Mouse (Mus musculus) spleen, embryonic (tissue): ENCODE measurements around the gene Adcy7.

Experiments used
- CTCF ChIA-PET: fragments of 350-600 bp; sonication (Branson Sonifier 250); formaldehyde crosslinking; loops from one replicate; lab custom pipeline; 2022; lab: Charles Lee

Adcy7 gene

GRCm38 (mm10) chr8:88270086-88270485, 2.1 kb upstream of the Adcy7 start:
- CTCF ChIA-PET, result interaction anchor here (1.0 kb wide), 1 partner anchor 90 kb away, joined by 3 read pairs; no protein-coding TSS in a partner anchor

DNA sequence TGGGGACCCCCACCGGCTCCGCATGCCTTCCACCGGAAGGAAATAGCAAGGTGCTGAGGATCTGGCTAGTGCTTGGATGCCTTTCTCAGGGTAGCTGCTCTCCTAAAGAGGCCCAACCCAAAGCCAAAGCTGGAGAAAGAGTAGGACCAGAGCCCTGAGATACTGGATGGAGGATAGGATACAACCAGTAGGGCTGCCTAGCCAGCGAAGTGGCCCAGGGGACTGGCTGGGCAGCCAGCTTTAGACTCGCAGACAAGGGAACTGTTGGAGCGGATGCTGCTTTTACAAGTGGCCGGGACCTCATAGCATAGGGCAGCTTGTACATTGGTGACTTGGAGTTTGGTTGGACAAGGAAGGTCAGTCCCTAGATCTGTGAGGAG, 838 bp downstream of the Adcy7 start:
- CTCF ChIA-PET, result no interaction called here

- CTCF ChIA-PET, result no interaction called here
These were observed 1.9 kb downstream of the Adcy7 start for GRCm38 (mm10) chr8:88274090-88274489.

GRCm38 (mm10) chr8:88279220-88279619, 7.0 kb downstream of the Adcy7 start:
- CTCF ChIA-PET, result no interaction called here

GRCm38 (mm10) chr8:88279670-88280069, 7.5 kb downstream of the Adcy7 start:
- CTCF ChIA-PET, result no interaction called here

DNA sequence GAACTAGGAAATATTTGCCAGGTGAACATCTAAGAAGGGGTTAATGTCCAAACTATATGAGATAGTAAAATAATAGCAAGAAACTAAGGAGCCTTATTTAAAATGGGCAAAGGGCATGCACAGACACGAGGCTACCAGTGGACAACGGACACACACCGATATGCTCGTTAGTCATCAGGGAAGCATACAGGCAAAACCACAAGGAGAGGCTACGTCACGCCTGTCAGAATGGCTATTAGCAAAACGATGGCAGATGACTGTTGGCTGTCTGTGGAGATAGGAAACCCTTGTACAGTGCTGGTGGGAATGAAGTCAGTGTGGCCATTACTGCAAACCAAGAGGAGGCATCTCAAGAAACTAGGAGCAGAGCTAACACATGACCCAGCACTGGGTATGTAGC, 8.7 kb downstream of the Adcy7 start:
- CTCF ChIA-PET, result no interaction called here

DNA sequence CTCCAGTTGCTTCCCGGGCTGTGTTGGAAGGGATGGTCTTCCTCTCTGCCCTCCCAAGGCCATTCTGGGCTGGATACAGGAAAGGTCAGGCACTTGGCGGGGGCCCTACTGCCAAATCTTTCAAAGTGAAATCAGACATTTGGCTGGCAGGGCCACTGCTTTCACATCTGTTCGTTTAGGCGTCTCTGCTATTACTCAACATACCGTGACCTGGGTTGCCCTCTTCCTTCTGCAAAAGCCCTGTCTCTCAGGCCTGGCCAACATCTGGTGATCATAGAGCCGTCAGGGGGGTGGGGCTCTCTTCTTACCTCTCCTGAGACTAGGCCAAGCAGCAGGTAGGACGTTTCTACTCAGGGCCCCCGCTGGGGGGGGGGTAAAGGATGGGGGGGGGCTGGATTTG, 10.5 kb downstream of the Adcy7 start:
- CTCF ChIA-PET, result interaction anchor here (0.6 to 0.8 kb wide), 3 partner anchors 10 to 259 kb away, joined by 3 read pairs; partner anchors contain the start of gene Adcy7

- CTCF ChIA-PET, result interaction anchor here (1.4 kb wide), 1 partner anchor 16 kb away, joined by 3 read pairs; no protein-coding TSS in a partner anchor
These were observed 11.3 kb downstream of the Adcy7 start for GRCm38 (mm10) chr8:88283243-88284115.

DNA sequence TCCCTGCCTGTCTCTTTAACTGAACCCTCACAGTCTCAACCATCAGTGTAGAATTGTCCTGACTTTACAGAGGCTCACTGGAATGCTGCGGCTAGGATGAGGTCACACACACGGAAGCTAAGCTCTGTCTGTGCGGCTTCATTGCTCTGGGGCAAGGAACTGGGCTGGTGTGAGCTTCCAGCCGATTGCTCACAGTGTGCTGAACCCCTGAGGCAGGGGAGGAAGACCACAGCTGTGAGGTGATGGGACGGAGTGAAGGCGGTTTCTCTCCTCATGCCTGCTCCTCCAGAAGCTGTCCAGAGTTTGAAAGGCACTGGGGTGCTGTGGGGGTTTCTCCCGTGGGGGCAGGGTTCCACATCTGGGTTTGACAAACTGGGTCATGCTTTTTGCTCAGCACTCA, 12.5 kb downstream of the Adcy7 start:
- CTCF ChIA-PET, result no interaction called here

DNA sequence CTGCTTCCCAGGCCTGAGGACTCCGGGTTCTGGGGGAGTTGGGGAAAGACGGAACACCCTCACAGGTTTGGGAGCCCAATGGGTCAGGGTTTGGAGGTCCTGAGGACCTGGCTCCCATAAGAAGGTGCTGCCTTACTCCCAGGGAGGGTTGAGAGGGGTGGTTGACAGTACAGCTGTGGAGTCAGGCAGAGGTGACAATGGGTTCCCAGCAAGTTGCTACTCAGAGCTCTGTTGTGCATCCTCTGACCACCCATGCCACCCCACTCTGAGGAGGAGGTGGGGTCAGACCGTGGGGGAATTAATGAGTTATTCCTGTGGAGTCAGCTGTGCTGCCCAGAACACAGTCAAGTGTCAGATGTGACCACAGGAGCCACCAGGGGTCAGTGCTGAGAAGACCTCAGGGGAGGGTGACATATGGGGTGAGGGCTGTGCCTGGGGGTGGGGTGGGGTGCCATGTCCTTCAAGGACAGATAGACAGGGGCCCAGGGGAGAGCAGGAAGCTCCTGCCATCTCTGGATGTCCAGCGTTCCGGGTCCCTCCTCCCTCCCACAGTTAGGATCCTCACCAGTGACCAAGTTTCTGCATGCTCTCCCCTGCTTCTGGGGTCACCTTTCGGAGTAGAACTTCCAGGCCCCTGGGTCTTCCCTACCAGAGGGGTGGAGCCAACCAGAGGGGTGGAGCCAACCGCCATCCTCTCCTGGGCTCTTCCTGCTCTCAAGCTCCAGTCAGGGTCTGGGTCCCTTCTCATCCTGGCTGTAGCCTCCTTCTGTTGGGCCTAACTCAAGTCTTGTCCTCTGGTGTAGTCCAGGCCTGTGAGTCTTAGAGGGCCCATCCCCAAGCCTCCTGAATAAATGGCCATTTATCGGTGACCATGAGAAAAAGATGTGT, 13.5 kb downstream of the Adcy7 start:
- CTCF ChIA-PET, result no interaction called here

DNA sequence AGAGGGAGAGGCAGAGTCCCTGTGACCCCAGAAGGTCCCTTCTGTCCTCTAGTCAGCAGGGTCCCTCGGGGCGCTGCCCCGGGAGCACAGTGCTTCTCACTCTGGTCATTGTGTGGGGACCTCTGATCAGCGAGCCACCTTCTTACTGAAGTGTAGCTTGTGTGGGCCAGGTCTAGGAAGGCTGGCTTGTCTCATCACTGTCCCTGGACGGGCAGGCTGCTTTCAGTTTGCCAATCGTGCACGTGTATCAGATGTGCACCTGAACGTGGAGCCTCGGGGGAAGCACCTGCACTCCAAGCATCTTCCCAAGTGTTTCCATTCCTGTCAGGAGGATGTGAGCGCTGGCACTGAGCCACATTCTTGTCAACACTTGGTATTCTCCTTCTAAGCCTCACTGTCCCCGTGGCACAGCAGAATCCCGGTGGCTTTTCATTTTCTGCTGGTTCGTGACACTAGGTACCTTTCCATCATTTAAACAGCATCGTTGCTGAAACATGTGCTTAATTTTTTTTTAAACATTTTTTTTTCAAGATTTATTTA, 14.3 kb downstream of the Adcy7 start:
- CTCF ChIA-PET, result no interaction called here

DNA sequence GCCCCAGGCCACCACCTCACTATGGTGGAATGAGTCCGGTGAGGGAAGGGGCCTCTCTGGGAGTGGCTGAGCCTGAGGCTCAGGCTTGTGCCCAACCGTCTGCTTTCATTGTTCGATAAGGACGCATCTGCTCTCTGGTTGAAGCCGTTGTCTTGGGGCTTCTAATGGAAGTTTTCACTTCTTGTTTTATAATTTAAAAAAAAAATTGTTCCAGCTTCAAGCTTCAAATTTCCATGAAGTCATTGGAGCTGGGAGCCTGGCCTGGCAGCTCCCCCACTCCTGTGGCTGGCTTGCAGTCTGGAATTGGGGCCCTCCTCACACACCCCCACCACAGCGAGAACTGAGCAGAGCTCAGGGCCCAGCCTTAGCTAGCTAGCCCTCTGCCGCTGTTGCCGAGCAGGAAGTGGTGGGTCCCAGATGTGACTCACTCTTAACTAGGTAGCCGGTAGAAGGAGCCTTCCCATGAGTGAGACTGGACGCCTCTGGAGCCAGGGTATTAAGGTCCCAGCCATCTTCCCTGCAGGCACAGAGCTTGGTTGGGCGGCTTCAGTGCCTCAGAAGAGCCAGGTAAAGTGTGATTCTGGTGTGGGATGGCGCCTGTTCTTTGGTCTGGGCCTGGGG, 16.5 kb downstream of the Adcy7 start:
- CTCF ChIA-PET, result no interaction called here

DNA sequence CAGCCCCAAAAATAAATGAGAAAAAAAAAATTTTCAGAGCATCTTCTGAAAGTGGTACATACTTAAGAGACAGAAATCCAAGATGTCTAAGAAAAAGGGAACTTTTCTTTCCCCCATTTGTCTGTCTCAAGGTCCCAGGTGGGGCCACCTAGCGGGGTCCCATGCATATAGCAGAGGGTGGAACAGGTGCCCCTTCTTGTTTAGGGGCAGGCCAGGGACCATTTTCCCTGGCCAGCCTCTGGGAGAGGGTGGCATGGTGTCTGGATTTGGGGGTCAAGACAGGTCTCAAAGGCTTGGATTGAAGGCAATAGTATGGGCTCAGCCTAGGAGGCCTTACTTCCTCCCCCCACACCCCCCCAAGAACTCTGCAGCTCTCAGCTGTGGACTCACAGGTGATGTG, 17.7 kb downstream of the Adcy7 start:
- CTCF ChIA-PET, result interaction anchor here (0.6 kb wide), 1 partner anchor 76 kb away, joined by 4 read pairs; no protein-coding TSS in a partner anchor

DNA sequence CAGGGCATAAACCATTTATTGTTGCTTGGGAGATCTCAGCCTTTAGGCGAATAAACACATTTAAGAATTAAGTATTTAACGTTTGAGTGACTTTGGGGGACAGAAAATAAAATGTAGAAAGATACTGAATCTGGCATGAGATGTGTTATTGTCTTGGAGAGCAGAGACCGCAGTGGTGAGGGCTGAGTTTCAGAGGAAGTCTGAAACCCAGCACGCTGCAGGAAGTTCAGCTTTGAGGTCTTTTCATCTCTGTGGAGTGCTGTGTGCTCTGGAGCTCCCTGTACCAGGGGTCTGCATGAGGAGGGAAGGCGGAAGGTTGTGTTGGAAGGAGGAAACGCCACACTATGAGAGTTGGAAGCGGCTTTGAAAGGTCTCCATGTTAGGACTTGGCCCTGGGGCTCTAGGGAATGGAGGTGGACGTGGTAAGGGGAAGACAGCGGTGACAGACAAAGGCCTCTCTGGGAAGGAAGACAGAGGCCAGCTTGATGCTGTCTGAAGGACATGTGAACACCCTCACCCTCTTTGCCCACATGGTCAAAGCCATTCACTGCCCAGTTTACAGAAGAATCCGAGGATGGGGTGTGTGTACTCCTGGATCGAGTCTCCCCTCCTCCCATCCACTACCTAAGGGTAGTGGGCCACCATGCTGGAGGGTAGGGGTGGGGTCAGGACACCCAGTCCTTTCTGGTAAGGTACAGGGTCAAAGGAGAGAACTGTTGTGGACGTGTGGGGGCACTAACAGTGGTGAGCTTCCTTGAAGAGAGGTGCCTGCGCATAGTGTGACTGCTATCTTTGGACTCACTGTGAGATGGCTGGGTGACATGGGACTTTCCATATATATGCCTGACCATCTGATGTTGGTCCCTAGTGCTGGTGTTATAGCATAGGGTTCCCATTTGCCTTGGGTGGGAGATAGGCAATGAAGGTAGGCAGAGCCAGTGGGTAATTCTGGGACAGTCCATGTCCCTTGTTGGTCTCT, 18.4 kb downstream of the Adcy7 start:
- CTCF ChIA-PET, result interaction anchor here (0.6 kb wide), 1 partner anchor 75 kb away, joined by 4 read pairs; no protein-coding TSS in a partner anchor

- CTCF ChIA-PET, result no interaction called here
These were observed 19.1 kb downstream of the Adcy7 start for GRCm38 (mm10) chr8:88291305-88291690.

GRCm38 (mm10) chr8:88292926-88293325, 20.7 kb downstream of the Adcy7 start:
- CTCF ChIA-PET, result no interaction called here

DNA sequence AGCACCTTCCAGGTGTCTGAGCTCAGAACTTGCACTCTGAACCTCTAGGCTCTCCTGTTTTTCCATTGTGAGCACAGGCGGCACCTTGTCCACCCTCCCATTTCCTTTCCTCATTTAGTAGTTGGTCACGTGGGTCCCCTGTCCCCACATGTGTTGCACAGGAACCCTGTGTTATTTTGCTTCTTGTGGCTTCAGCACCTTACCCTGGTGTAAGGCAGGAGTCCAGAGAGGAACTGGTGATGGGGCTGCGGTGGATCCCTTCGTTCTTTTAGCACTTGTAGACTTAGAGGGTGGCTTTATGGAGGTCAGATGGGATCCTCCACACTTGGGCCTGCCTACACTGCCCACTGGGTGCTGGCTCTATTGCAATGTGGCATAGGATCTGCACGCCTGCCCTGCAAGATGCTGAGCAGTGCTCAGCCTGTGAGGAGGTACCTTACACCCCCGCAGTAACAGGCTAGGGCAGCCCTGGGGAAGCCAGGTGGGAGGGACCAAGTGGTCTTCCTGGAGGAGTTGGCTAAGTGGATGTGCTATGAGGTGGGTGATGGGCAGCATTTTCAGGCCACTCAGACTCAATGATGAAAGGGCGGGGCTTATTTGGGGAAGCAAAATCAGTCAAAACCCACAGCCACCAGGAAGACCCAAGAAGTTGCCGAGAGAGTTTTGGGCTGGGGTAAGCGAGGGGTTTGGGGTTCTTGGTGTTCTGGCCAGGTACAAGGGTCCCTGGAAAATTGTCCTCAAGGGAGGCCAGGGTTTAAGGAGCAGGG, 21.6 kb downstream of the Adcy7 start:
- CTCF ChIA-PET, result no interaction called here

GRCm38 (mm10) chr8:88294977-88295376, 22.8 kb downstream of the Adcy7 start:
- CTCF ChIA-PET, result no interaction called here

GRCm38 (mm10) chr8:88297976-88298732, 26.0 kb downstream of the Adcy7 start:
- CTCF ChIA-PET, result no interaction called here
